Mouse (Mus musculus) cerebellum, postnatal 36 days (tissue): Measurements from ENCODE around the gene Prr29.
"Not testable (repeated sequence)": the region's sequence is repeated elsewhere in the genome, so short reads cannot be mapped to it uniquely, and the experiment has no call there.

ENCODE experiments used
- DNase-seq, 2 experiments: peaks; one replicate each; pipeline ENCODE4 v3.0.0; 2021 to 2022; ENCODE audit warnings: mixed read lengths in 2 of 2

Gene Prr29

DNA sequence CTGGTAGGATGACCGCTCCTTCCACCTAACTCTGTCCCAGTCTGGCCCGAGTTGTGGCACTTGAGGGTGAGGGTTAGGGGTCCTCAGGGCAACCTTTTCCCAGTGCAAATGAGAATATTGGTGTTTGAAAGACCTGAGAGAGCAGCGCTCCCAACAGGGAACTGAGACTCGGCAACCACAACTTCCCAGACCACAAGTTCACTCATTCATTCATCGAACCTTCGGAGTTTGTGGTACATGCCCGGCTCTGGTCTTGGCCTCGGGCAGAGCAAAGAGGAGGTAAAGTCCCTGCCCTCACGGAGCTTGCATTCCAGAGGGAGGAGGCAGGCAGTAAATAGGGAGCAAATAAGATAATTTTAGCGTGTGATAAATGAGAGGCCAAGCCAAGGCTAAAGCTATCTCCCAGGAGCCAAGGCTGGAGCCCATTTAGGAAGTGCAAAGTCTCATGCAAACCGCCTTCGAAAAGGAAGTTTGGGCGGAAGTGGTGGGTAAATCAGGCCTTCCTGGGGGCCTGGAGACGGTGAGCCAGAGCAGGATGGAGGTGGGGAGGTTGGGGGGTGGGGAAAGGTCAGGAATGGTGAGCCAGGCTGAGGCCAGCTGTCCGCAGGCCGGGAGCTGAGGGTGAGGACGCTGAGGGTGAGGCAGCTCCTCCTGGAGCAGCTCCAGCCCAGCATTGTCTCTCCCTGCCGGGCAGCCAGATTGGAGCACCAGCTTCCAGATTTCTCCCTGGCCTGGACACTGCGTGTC is 9.7 kb upstream of the Prr29 start:
- DNase-seq: peak; percentile 58 to 70

DNA sequence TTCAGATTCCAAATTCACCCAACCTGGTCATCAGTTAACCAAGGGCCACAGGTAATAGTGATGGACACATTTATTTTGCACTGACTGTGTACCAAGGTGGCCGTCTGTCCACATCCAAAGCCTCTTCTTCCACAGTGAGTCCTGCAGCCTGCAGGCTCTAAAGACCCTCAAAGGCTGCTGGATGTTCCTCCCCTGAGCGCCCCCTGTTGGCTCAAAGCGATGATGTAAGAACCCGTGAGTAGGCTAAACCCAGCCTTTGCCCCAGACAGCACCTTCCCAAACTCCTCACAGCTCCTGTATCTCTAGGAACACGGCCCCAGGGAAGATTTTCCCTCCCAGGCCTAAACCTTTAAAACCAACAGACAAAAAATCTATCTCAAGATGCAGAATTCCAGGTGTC is 5.9 kb upstream of the Prr29 start:
- DNase-seq: no peak

DNA sequence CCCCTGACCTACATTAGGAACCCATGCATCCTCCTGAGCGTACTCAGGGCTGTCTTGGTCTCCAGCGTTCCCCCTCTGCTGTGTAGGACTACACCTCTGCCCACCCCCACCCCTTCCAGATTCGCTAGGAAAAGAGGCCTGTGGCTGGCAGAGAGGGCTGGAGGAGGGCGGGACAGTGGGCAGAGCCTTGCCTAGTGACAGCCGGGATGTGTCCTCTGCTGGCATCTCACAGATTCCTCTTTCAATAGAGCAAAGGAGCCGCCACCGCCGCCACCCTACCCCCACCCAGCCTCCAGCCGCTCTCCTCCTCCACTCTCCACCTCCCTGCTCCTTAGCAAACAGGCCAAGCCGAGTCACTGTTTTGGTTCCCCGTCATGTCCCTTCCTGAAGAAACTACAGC is 560 bp upstream of the Prr29 start:
- no peak for DNase-seq

DNA sequence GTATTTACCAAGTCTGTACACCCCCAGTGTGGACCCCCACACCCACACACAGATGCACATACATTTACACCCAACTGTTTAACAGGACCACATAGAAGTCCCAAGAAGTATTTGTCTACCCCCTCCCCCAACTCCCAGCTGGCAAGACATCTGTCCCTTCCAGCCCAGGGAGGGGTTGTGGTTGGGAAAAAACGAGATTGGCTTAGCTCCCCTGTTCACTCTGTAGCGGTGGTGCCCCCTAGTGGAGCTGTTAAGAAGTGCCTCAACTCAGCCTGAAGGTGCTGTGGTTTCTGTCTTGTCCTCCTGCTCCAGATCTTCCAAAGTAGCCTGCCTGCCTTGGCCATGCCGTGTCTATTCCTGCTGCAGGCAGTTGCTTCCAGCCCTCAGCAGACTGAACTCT is 1.0 kb downstream of the Prr29 start:
- peak; percentile 79 to 83 for DNase-seq

DNA sequence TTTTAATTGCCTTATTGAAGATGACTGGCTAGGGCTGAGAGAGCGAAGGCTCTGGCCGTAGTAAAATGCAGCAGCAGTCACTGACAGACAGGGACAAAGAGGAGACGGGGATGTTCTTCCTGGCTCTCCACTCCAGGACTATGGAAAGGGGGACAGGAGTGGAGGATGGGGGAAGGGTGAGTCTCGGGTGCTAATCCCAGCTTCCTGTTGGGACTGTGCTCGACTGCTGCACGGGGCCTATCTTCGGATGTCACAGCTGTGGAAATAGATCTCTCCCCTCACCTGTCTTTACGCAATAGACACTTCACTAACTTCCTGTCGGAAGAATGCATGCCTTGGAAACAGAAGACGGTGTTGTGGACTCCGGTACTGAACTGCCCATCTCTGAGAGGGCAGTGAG is 8.7 kb downstream of the Prr29 start:
- no peak for DNase-seq

DNA sequence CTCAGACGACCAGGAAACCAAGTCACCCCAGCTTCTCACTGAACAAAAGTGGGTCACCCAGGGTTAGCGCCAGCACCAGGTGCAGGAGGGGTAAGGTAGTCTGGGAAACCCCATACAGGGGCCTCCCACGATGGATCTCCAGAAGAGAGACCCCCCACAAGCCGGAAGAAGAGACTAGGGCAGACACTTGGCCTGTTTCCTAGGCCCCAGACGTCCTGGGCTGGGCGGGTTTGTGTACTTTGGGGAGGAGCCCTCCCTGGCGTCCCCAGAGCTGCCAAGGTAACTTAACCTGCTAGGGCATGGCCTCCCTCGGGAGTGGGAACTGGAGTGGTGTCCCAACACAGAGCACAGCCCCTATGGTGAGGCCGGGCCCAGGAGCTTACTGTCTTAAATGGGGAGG is 9.3 kb downstream of the Prr29 start:
- DNase-seq: no peak

DNA sequence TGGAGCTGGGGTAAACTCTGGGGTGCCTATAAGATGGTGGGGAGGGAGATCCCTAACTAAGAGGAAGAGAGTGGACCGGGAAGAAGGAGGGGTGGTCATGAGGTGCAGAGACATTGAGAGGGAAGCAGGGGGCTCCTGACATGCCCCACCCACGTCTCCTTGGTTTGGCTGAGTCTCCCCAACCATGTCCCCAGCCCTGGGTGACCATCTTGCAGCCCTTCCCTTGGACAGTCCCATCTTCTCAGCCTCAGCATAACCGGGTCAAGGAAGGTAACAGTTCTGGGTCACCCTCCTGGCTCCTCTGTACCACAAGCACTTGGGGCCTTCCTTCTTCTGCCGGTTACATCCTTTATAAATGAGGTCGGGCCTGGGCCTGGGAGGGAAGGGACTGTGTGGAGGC is 9.7 kb downstream of the Prr29 start:
- DNase-seq: no peak

DNA sequence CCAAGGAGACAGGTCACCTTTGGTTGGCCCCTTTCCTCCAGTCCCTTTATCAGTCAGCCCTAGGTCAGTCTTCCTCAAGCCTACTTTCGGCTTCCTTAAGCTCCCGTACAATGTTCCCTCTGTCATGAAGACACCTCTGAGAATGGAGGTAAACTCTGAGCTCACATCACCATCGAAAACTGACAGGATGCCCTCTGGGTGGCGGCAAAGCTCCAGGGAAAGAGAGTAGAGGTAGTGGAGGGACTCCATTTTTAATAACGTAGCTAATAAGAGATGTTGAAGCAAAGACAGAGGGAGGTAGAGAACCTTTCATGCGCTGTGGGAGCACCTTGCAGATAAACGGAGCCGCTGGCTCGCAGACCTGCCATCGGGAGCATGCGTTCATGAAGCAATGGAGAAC is 15.7 kb downstream of the Prr29 start:
- DNase-seq: no peak

DNA sequence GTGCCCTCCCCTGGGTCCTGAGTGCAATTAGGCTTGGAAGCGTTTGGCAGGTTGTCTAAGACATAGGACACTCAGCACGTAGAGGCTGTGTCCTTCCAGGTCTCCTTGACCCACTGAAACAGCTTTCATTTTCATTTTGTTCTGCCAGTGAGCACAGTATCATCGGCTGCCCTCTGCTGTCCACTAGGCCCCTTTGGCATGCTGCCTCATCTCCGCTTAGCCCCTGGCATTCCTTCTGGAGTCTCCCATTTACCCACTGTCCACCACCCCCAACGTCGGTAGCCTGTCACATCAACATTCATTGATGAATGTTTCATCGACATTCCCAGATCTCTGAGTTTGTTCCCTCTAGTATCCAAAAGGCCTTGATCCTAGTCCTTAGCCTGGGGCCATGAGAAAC is 16.6 kb downstream of the Prr29 start:
- no peak for DNase-seq

DNA sequence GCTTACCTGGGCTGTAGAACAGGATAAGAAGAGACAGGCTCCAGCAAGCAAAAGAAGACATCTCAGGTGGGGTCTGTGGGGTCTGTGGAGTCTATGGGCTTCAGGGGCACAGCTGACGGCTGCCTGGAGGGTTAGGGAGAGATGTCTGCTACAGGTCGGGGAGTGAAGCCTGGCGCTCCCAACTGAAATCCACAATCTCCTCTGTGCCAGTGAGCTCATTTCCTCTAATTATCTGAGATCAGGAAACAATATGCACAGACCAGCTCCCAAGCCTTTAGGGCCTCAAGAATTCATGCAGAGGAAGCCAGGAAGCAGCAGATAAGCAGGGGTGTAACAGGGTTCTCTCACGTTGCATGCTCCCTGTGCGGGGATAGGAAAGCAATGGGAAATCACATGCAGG is 17.2 kb downstream of the Prr29 start:
- DNase-seq: no peak

DNA sequence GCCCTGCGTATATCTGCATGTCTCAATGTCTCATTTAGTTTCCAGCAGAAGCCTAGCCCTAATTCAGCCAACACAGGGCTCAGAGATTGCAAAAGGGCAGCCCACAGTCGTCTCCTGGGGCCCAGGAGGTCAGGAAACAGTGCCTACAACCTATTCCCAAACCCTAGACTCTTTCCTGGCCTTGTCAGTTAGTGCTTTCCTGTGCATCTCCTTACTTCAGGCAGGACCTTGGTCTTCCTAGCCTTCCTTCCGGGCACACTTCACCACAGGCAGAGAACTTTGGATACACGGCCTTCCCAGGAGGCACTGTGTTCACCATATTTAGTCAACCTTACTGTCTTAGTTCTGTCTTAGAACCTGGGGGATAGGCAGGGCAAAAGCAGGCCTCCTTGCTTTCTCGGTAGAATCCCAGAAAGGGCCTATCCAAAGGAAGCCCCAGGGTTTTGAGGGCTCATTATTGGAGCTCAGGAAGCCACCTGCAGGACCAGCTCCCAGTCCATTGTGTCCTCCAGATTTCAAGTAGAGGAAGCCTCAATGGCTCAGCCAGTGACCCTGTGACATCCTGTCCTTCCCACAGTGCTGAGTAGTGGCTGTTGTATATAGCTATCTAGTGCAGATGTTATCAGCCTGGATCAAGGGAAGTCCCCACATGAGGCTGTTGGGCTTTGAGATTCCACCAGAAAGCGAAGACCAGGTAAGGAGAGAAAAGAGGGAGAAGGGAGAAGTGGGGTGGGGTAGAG is 17.9 kb downstream of the Prr29 start:
- DNase-seq: no peak

DNA sequence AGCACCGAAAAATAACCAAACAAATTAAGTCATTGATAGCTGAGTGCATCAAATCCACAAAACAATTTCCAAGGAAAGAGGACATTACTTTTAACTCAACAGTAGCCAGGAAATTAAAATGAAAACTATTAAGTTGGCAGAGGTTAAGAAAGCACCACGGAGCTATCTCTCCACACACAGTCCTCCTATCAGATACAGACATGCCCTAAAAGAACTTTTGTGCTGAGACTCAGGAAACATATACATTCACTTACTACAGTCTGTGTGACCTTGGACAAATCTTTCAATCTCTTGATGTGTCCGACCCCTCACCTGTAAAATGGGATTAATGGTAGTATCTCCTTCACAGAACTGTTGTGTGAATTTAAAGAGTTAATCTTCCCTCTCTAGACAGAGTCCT is 21.1 kb downstream of the Prr29 start:
- no peak for DNase-seq

DNA sequence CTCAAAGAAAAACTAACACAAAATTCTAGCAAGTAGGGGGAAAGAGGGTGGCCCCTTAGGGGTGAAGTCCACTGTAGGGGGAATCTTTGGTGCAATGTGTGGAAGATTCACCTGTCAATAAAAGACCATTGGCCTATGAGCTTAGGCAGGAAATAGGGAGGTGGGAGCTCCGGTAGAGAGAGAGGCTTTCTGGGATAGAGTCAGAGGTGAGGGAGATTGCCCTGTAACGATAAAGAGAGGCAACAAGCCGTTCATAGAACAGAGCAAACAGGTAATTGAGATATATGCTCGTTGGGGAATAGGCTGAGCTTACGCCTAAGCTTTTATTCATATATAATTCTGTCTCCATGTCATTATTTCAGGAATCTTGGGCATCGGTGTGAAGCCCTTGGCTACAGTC is 21.7 kb downstream of the Prr29 start:
- no peak for DNase-seq

DNA sequence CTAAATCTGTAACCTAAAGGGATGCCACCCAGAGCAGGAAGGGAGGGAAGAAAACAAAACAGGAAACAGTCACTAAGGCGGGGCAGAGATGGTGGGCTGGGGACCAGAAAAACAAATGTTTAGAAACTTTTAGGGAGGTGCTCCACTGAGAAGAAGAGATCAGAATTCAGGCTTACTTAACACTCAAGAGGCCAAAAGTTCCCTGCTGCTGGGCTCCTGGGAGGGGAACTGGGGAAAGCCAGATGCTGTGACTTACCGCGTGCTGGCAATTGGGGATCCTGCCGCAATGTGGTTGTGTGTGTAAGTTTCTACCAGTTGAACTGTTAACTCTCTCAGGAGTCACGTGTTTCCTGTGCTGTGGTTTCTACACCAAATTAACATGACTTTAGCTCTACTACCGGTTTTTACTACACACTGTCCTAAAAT is 22.5 kb downstream of the Prr29 start, which contains the start of gene Icam2:
Gene Icam2, minus strand, starts transcription at position 285 of the 426 bp plus-strand sequence.
- DNase-seq: no peak

DNA sequence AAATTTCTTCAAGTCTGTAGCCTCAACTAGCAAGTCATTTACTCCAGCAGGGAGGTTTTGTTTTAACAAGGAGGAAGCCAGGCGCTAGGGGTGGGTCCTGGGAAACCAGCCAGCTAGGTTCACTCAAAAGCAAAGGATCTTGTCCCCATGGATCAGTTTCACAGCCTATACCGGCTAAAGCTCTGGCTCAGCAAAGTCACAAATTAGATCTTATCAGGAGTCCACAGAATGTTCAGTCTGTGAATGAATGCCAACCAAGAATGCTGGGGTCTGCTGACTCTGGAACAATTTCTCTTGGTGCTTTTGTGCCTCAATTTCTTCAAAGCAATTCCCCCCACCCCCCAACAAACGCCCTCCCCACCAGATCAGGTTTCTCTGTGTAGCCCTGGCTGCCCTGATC is 24.3 kb downstream of the Prr29 start:
- no peak for DNase-seq

DNA sequence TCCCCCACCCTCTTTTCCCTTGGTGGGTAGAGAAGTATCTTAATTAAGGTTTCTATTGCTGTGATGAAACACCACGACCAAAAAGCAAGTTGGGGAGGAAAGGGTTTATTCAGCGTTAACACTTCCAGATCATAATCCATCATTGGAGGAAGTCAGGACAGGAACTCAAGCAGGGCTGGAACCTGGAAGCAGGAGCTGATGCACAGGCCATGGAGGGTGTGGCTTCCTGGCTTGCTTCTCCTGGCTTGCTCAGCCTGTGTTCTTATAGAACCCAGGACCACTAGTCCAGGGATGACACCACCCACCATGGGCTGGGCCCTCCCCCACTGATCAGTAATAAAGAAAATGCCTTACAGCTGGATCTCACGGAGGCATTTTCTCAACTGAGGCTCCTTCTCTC is 25.5 kb downstream of the Prr29 start:
- DNase-seq: no peak

DNA sequence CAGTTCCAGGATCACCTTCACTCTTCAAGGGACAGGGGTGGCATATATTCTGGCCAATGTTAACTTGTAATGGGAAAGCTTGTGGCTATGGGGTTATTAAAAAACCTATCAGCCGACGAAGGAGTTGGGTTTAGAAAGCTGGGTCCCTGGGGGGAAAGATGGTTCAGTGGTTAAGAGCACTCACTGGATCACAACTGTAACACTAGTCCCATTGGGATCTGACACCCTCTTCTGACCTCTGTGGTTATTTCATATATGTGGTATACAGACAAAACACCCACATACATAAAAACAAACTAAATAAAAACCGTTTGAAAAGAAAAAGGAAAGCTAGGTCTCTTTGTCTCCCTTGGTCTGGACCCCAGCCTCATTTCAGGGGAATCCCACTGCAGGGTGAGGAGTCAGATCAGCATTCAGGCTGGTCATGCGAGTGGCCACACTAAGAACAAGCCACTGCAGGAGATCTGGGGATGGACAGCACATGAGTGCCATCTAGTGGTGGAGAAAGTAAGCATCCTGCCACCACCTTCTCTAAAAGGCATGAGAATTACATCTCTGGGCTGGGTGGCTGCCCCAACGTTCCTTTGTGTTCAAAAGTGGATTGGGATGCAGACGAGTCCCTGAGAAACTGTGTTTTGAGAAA is 26.4 kb downstream of the Prr29 start:
- DNase-seq: peak; percentile 68 to 79

DNA sequence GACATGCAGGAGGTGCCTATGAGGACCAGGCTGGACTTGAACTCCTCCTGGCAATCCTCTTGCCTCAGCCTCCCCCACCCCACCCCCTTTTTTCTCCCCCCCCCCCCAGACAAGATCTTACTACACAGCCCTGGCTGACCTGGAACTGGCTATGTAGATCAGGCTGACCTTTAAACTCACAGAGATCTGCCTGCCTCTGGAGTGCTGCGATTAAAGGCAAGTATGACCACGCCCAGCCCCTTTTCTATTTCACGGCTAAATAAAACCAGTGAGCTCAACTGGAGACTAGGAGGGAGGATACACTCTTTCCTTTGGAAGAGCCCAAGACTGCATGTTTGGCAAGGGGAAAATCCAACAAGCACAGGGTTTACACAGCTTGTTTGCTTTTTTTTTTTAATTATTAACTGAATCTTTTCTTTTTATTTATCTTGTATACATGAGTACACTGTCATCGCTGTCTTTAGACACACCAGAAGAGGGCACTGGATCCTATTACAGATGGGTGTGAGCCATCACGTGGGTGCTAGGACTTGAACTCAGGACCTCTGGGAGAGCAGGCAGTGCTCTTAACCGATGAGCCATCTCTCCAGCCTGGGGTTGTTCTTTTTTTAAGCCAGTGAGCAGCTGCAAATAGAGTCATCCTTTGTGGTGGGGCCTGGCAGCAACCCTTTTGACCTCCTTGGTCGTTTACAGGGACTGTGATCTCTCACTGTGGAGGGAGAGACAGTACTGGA is 27.5 kb downstream of the Prr29 start:
- DNase-seq: no peak

DNA sequence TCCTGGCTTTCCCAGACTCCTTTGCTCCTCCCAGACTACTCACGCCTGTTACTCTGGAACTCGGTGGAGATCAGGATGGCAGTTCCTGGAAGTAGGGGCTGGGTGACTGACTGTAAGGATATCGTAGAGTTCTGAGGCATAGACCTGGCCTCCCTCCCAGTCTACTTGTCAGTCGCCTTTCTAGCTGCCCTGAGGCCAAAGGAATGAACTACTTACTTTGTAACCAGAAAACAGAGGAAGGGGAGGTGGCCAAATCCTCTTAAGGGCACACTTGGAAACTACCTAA is 28.0 kb downstream of the Prr29 start:
- DNase-seq: no peak

DNA sequence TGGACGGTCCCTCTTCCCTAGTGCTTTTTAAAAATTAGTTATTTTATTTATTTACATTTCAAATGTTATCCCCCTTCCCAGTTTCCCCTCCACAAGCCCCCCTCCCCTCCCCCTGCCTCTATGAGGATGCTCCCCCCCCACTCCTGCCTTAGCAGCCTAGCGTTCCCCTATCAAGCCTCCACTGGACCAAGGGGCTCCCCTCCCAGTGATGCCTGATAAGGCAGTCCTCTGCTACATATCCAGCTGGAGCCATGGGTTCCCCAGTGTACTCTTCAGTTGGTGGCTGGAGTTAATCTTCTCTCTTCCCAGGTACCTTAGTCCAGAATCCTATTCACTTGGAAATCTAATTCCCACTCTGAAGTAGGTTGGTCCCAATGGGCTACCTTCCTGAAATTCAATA is 28.8 kb downstream of the Prr29 start:
- DNase-seq: not testable (repeated sequence)

DNA sequence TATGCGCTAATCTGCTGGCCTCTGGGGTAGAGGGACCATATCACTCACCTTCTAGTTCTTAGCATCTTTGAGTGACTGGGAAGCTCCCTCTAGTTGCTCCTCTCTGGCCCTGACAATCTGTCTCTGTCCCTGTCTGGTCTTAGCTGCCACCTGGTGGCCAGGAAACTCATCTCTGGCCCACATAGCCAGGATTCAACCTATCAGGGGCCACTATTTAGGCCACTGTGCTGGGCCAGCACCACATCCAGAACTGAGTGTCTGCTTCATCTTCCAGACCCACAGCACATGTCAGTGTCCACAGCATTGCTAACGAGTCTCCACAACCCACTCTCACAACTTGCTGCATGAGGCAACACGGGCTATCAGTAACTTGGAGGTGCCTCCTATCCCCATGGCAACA is 32.4 kb downstream of the Prr29 start:
- DNase-seq: peak; percentile 19 to 20

DNA sequence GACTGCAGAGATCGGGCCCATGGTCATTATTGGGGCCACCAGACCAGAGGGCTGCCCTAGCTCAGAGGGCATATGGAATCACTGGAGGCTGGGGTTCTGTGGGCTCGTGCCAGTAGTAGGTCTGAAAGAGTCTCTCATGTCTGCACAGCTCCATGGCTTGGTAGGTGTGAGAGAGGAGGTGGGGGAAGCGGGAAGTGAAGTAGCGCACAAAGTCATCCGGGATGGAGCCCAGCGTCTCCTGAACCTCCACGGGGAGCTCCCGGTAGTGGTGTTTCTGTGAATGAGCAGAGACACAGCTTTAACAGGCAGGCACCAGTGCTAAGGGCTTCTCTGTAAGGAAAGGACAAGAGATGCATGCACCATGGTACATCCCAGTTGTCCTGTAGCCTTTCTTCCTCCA is 33.2 kb downstream of the Prr29 start:
- no peak for DNase-seq

DNA sequence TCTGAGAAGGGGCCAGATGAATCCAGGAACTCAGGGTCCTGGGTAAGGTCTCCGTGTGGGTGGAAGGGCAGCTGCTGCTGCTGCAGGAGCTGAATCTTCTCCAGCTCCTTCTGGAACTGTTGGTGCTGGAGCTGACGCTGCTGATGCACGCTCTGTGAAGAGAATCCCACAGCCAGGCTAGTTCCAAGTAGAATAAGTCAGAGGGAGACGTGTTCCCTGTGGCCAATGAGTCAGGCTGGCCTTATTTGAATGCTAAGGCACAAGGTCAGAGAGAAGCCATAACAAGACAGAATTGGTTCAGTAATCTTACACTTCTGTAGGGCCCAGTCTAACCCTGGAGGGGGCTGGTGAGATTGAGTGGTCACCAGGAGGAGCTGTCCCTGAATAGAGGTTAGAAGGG is 44.7 kb downstream of the Prr29 start:
- no peak for DNase-seq

DNA sequence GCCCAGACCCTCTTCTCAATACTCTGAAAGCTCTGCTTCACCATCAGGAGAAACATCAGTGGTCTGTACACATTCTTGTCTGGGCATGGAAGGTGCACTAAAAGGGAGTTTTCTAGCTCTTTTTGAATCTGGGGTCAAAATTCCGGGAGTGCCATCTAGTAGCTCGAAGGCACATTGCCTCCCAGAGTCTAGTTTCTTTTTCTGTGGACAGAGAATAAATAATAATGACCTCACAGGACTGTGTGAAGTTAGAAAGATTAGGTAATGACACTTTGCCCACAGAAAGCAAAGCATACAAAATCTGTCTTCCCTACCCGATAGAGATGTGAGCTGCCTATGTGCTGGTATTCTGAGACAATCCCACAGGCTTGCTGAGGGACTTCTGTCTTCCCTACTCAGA is 45.2 kb downstream of the Prr29 start:
- no peak for DNase-seq
